Mouse (Mus musculus): ENCODE results near the gene Ifih1. TPM values are rescaled to one million over a fixed set of nuclear protein-coding genes. Genes with fewer than 3 reads are reported as not detected.

Gene Ifih1
- total RNA-seq, 2 experiments from 2014 or later = 2.2 to 2.5 TPM

DNA sequence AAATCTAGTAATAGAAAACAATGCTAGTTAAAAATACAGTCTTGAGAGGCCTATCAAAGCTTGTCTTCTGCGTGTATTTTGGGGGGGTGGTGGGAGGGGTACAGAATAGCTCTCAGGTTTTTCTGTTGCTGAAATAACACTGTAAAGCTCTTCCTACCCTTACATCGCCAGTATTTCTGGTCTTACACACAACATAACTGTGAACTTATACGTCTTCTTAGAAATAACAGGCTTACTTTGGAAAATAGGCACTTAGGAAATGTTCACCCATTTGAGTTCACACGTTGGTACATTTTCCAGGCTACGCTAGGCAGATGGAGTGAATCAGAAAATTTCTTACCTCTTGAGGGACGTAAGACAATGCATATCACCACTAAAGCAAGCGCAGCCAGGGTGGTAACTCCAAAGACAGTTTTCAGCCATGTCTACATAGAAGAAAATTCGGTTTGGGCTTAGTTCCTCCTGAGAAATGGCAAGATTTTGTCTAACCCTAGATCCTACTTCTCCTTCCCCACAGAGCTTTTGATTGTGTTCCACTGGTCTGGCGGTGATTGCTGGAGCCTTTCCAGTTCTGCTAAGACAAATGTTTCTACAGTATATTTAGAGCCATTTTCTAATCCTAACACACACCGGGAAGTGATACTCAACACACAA lies 72.8 kb downstream of the Ifih1 start:
- intact Hi-C loops (cut with DNase I) = loop anchor here (2.0 to 5.0 kb wide), 3 partner anchors 24 to 116 kb away; no protein-coding TSS in a partner anchor
- peak; percentile 15 to 76 for DNase-seq (ENCODE audit: low spot score in 2 of 2)

- DNase-seq (ENCODE audit: low spot score in 2 of 2) = no peak
- intact Hi-C loops (cut with DNase I) = no loop called here
These were observed 81.4 kb downstream of the Ifih1 start for GRCm38 (mm10) chr2:62564687-62565086.

DNA sequence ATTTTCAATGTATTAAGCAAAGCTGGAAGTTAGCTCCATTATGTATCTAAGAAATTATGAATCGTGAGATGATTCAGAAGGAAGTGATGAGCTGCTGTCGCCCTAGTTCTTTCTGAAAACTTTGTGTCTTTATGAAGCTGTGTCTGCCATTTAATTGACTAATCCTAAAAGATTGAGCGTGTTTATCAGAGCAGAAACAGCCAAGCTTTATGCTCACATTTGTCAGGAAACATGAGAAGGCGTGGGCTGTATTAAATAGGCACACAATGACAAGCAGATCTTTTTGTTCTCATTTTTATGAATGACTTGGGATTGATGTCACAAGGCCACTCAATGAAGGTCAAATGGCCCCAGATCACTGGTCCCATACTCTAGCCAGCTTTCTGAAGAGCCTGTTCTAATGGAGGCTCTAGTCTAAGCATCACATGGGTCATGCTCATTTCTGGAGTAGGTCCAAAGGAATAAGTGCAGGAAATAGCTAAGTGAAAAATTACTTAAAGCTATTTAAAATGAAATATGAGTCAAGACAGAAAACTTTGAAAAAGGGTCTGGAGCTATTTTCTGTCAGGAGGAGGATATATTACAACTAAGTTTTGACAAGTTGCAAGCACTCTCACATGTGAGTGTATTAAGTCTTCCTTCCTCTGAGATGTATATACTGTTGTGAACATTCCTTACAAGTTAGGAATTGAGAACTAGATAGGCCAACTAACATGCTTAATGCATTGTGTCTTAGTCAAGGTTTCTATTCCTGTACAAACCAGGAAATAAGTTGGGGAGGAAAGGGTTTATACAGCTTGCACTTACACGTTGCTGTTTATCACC lies 83.2 kb downstream of the Ifih1 start:
- intact Hi-C loops (cut with DNase I) = no loop called here
- no peak for DNase-seq (ENCODE audit: low spot score in 2 of 2)

GRCm38 (mm10) chr2:62557417-62557816 lies 88.6 kb downstream of the Ifih1 start:
- intact Hi-C loops (cut with DNase I) = no loop called here
- DNase-seq (ENCODE audit: low spot score in 2 of 2) = no peak

GRCm38 (mm10) chr2:62556349-62556748 lies 89.7 kb downstream of the Ifih1 start:
- peak in 1 of 2 experiments; percentile 42 for DNase-seq (ENCODE audit: low spot score in 2 of 2)
- intact Hi-C loops (cut with DNase I) = no loop called here

DNA sequence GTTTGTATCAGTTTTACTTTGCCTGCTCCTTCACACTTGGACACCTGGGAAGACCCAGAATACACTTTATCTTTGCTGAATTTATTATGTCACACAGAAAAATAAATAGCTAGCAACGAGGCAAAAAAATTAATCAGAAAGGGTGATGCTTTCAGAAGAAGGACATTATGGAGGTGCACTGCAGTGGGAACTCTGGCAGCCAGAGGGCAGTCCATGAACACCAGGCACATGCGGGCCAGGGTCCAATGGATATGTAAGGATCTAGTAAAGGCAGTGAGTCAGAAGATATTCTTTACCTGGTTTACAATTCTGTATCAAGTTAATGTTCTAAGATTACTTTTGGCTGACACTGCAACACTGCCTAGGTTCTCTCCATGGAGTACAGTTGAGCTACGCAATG lies 96.4 kb downstream of the Ifih1 start:
- no peak for DNase-seq (ENCODE audit: low spot score in 2 of 2)
- intact Hi-C loops (cut with DNase I) = loop anchor here (2.0 kb wide), 2 partner anchors 23 to 77 kb away; no protein-coding TSS in a partner anchor

DNA sequence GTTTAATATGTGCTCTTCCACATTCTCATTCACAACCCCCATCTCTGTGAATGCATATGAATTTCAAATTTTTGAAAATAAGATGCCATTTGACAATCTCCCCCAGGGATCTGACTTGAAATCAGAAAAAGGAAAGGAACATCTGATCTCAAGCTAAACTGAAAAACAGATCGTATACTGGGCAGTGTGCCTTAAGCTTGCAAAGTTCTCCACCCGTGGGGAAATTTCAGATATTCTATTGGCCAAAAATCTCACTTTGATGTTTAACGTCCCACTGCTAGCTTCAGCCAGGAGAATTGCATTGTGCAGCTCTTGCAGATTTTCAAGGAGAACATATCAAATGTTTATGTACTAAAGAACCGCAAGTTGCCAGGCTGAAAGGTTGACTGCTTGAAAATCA lies 96.9 kb downstream of the Ifih1 start:
- no peak for DNase-seq (ENCODE audit: low spot score in 2 of 2)
- intact Hi-C loops (cut with DNase I) = loop anchor here (2.0 kb wide), 2 partner anchors 24 to 78 kb away; no protein-coding TSS in a partner anchor

DNA sequence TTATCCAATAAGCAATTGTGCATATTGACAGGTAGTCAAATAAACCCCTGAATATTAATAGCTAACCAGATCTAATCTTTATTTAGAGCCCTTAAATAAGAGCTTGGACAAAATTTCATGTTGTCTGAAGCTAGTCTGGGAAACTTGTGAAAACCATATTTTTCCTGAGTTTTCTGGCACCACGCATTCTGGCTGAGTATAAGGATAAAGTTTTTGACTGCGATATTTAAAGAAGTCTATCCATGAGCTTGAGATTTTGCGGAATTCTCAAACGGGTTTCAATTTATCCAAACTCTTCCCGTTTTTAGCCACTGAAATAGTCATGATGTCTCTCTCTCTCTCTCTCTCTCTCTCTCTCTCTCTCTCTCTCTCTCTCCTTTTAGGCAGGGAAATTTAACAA lies 98.0 kb downstream of the Ifih1 start:
- peak in 1 of 2 experiments; percentile 66 for DNase-seq (ENCODE audit: low spot score in 2 of 2)
- intact Hi-C loops (cut with DNase I) = loop anchor here (2.0 kb wide), 2 partner anchors 25 to 79 kb away; no protein-coding TSS in a partner anchor

Other genes with a start within 250 kb of the Ifih1 start
- 1 to 10 TPM; 2.2 to 2.4 TPM for gene Dpp4, start 234.0 kb downstream of the Ifih1 start, total RNA-seq (2021)
- gene Gcg, start 162.6 kb downstream of the Ifih1 start, total RNA-seq (2021) = not detected
- gene Fap, start 72.2 kb downstream of the Ifih1 start, total RNA-seq (2021) = 1 to 10 TPM; 3.6 to 4.4 TPM
- 10 to 100 TPM; 19.2 to 21.3 TPM for gene Gca, start 18.0 kb upstream of the Ifih1 start, total RNA-seq (2021)